Mouse (Mus musculus) C2C12 (cell line): ENCODE measurements at regions not wholly inside any gene's neighbourhood (a gene's known extent, or its start where the extent isn't known, plus 50 kb on each side); places are given as distances from the start of the nearest gene placed in this dataset.

ENCODE experiments used
- H3K27me3 ChIP-seq: one replicate; pipeline ENCODE4 v1.6.1; 2011; ENCODE audit not compliant: control insufficient read depth, insufficient read depth, insufficient read length
- H3K36me3 ChIP-seq: one replicate; pipeline ENCODE4 v1.6.1; 2011; ENCODE audit not compliant: control insufficient read depth, insufficient read depth
- H3K4me3 ChIP-seq: one replicate; pipeline ENCODE4 v1.5.1; 2011; ENCODE audit warnings: mild to moderate bottlenecking, control low read depth; ENCODE audit not compliant: poor library complexity, insufficient read depth, severe bottlenecking
- H3K79me2 ChIP-seq: one replicate; pipeline ENCODE4 v1.6.1; 2011; ENCODE audit not compliant: control insufficient read depth, insufficient read depth
- H3K79me3 ChIP-seq: one replicate; pipeline ENCODE4 v1.6.1; 2011; ENCODE audit warnings: low read depth, control low read depth
- H3ac ChIP-seq: one replicate; pipeline ENCODE3; 2011; ENCODE audit warnings: low read depth; ENCODE audit not compliant: control insufficient read depth, insufficient read length
- CEBPB ChIP-seq: IDR thresholded peaks from one replicate; pipeline ENCODE4 v1.6.1; 2011; ENCODE audit warnings: low read depth, mild to moderate bottlenecking, control low read depth, moderate library complexity
- CTCF ChIP-seq: IDR thresholded peaks from one replicate; pipeline ENCODE4 v1.5.1; 2011; ENCODE audit not compliant: control insufficient read depth, insufficient read depth, insufficient read length
- FOSL1 ChIP-seq: IDR thresholded peaks from one replicate; pipeline ENCODE4 v1.8.0; 2011; ENCODE audit warnings: mild to moderate bottlenecking, low read length; ENCODE audit not compliant: poor library complexity, insufficient read depth, severe bottlenecking
- MAX ChIP-seq: IDR thresholded peaks from one replicate; pipeline ENCODE4 v1.6.1; 2011; ENCODE audit warnings: mild to moderate bottlenecking, control low read depth
- MYOD1 ChIP-seq: IDR thresholded peaks from one replicate; pipeline ENCODE4 v1.6.1; 2011; ENCODE audit warnings: low read depth; ENCODE audit not compliant: control insufficient read depth, insufficient read length
- MYOG ChIP-seq: IDR thresholded peaks from one replicate; pipeline ENCODE4 v1.6.1; 2011; ENCODE audit not compliant: control insufficient read depth, insufficient read length; ENCODE audit errors: extremely low read depth
- USF1 ChIP-seq: IDR thresholded peaks from one replicate; pipeline ENCODE4 v1.6.1; 2011; ENCODE audit warnings: low read depth, mild to moderate bottlenecking, control low read depth, moderate library complexity

GRCm38 (mm10) chr9:31608084-31608870, 144.0 kb upstream of the Tmem45b start:
- TF ChIP-seq CTCF (no peak), USF1 (no peak), FOSL1 (no peak), MYOG (no peak), CEBPB (no peak), MYOD1 (no peak), MAX (no peak)
- no peaks in the 10 kb centered on the region for H3K79me3 ChIP-seq
- peaks cover 4% of the 10 kb centered on the region for H3K27me3 ChIP-seq
- no peaks in the 10 kb centered on the region for H3K79me2 ChIP-seq
- no peak overlapping the region for H3K4me3 ChIP-seq
- no peak overlapping the region for H3ac ChIP-seq
- no peaks in the 10 kb centered on the region for H3K36me3 ChIP-seq

DNA sequence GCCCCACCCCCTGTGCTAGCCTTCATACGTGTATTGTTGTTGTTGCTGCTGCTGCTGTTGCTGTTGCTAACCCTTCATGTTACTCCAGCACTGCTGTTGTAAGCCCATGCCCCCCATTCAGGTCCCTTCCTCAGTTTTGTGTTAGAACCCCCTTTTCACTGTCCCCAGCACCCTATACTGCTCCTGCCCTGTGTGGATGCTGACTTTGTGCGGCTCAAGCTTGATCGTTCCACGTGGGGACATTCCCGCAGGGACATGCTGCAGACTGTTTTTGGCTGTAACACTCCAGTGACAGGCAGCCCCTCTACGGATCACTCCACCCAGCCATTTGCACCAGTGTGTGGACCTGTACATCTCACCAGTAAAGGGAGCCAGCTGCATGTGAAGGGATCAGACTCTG, 142.7 kb upstream of the Tmem45b start:
- H3ac ChIP-seq = no peak overlapping the region
- no peaks in the 10 kb centered on the region for H3K79me2 ChIP-seq
- H3K36me3 ChIP-seq = no peaks in the 10 kb centered on the region
- peaks cover 4% of the 10 kb centered on the region for H3K27me3 ChIP-seq
- TF ChIP-seq MYOD1 = no peak
- TF ChIP-seq FOSL1 = no peak
- no peak for TF ChIP-seq MAX
- TF ChIP-seq USF1 = no peak
- TF ChIP-seq CTCF = no peak
- no peak for TF ChIP-seq MYOG
- no peak for TF ChIP-seq CEBPB
- no peak overlapping the region for H3K4me3 ChIP-seq
- H3K79me3 ChIP-seq = no peaks in the 10 kb centered on the region

DNA sequence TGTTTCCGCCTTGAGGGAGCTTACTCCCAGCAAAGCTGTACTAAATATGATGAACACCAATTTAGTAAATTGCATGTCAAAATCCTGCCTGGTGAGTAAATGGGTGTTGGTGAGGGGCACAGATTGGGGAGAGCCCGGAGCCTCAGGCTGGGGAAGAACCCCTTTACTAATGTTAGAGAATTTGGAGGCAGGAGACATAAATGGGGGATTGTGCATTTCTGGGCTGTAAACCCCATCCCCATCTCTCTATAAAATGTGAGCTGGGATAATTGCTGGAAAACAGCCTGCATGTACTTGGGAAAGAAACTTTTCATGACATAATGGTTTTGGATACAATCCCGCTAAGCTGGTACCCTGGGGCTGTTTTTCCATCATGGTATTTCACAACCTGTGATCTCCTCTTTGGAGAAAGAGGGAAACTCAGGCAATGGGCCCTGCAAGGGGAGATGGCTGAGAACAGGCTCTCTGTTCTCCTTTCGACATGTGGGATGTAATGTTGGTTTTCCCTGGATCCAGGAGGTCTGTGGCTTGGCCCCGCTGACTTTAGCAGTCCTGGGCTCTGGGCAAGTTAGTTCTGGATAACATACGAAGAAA, 140.3 kb upstream of the Tmem45b start:
- no peak overlapping the region for H3ac ChIP-seq
- no peak overlapping the region for H3K4me3 ChIP-seq
- no peaks in the 10 kb centered on the region for H3K36me3 ChIP-seq
- H3K79me2 ChIP-seq = no peaks in the 10 kb centered on the region
- H3K27me3 ChIP-seq = peaks cover 1% of the 10 kb centered on the region
- TF ChIP-seq USF1 = no peak
- TF ChIP-seq FOSL1 = no peak
- no peak for TF ChIP-seq MAX
- TF ChIP-seq MYOD1 = no peak
- TF ChIP-seq MYOG = no peak
- no peak for TF ChIP-seq CTCF
- TF ChIP-seq CEBPB = no peak
- no peaks in the 10 kb centered on the region for H3K79me3 ChIP-seq

GRCm38 (mm10) chr9:31602707-31603106, 138.4 kb upstream of the Tmem45b start:
- Histone ChIP-seq H3K79me3 (no peaks in the 10 kb centered on the region), H3K27me3 (no peaks in the 10 kb centered on the region), H3K4me3 (no peak overlapping the region), H3ac (no peak overlapping the region), H3K36me3 (no peaks in the 10 kb centered on the region), H3K79me2 (no peaks in the 10 kb centered on the region)
- TF ChIP-seq CTCF (no peak), FOSL1 (no peak), USF1 (no peak), MYOD1 (no peak), CEBPB (no peak), MAX (no peak), MYOG (no peak)

DNA sequence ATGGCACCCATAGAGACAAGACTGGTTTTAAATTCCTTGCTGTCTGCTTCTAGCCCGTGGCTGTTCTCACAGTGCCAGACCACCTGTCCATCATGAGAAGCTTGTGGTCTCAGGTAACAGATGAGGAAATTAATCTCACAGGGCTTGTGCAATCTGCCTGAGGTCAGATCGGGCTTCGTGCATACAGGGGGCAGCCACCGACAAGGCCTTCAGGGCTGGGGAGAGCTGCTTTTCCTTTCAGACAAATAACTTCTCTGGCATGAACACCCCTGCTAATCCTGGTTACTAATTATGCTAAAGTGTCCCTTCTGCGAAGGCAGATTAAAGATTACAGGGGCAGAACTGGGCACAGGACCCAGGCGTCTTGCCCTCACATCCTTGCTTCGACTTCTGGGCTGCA, 130.8 kb upstream of the Tmem45b start:
- Histone ChIP-seq H3K27me3 (no peaks in the 10 kb centered on the region), H3K4me3 (no peak overlapping the region), H3K79me2 (no peaks in the 10 kb centered on the region), H3K79me3 (no peaks in the 10 kb centered on the region), H3ac (no peak overlapping the region), H3K36me3 (no peaks in the 10 kb centered on the region)
- TF ChIP-seq USF1 (no peak), MYOG (no peak), CTCF (no peak), MAX (no peak), CEBPB (no peak)

DNA sequence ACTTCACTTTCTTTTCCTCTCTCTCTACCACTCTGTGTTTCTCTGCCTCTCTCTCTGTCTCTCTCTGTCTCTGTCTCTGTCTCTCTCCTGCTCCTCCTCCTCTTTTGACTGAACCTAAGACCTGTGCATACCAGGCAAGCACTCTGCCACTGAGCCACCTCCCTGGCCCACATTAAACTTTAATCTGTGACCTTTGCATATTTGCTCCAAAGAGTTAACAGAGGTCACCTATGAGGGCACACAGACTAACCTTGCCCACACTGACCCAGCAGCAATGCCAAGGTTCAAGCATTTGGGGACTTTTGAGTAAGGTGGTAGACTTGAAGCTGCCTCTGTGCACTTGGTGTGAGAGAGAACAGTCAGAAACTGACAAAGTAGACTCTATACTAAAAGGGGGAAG, 123.4 kb upstream of the Tmem45b start:
- Histone ChIP-seq H3K36me3 (no peaks in the 10 kb centered on the region), H3K79me2 (no peaks in the 10 kb centered on the region), H3K79me3 (no peaks in the 10 kb centered on the region), H3ac (no peak overlapping the region), H3K27me3 (peaks cover 7% of the 10 kb centered on the region), H3K4me3 (no peak overlapping the region)
- TF ChIP-seq MAX (no peak), FOSL1 (no peak), USF1 (no peak), MYOD1 (no peak), CTCF (no peak), MYOG (no peak), CEBPB (no peak)
